In the genomic region with DNA sequence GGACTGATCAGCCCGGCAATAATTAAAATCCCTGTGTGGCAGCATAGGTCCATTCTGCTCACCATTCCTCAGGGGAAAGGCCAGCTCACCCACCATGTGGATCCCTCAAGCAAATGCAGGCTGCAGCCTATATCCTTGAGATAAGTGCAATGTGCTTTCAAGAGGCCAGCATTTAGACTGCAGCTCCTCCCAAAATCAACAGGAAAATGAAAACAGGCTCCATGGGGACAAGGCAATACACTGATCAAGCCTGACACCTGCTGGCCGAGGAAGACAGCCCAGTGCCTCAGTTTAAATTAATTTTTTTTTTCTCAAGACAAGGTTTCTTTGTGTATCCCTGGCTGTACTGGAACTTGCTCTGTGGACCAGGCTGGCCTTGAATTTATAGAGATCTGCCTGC, we compare ENCODE assay signal across 8 mouse cellular contexts. TPM values are rescaled to one million over a fixed set of nuclear protein-coding genes. Genes with fewer than 3 reads are reported as not detected.
DNase-seq lines count a peak whose midpoint lies in the region.

No protein-coding gene starts in this region.

- intact Hi-C loops in gastrocnemius, postnatal 14 days (cut with DNase I; ENCODE audit: low total_unique reads), result no loop called here
- intact Hi-C loops in heart, postnatal 10 days (cut with DNase I), result loop anchor here (5.0 kb wide), 1 partner anchor 86 kb away; no protein-coding TSS in a partner anchor
- intact Hi-C loops in left cerebral cortex, postnatal 14 days (cut with DNase I), result no loop called here

- peak; percentile 6 for DNase-seq in gastrocnemius, adult 18-20 months (ENCODE audit: low spot score)
- DNase-seq in gastrocnemius, postnatal 14 days, result no peak
- DNase-seq in CD4-positive helper T cell, adult 2 months (ENCODE audit: low read depth, low spot score), result peak; percentile 57
- peak; percentile 71 for DNase-seq in brain, adult 2 months (ENCODE audit: low read depth, low spot score)
- DNase-seq in heart, postnatal 10 days, result peak; percentile 46 to 72
- peak; percentile 40 to 45 for DNase-seq in left cerebral cortex, postnatal 14 days (ENCODE audit: low spot score in 2 of 2)
- DNase-seq in naive thymus-derived CD4-positive, alpha-beta T cell, adult 2 months (ENCODE audit: low read depth), result peak; percentile 59
- no peak for DNase-seq in yolk sac, embryonic 10.5 days (ENCODE audit: low spot score)

RNA-seq across cellular contexts. Expression of a gene that starts 24.9 kb away (rescaled TPM):
- total RNA-seq in gastrocnemius, adult 18-20 months (2021), result 10 to 100 TPM; 11.3 to 12.5 TPM
- 10 to 100 TPM in 1 of 2 experiments, 1 to 10 TPM in 1; 8.8 to 13.0 TPM for total RNA-seq in gastrocnemius, postnatal 14 days (2021)
- 10 to 100 TPM; 12.2 to 13.8 TPM for total RNA-seq in heart, postnatal 10 days (2021)
- 10 to 100 TPM; 17.4 to 17.5 TPM for total RNA-seq in left cerebral cortex, postnatal 14 days (2021)

RNA-seq across cellular contexts. Expression of a gene that starts 28.9 kb away (rescaled TPM):
- total RNA-seq in gastrocnemius, adult 18-20 months (2021), result 1 to 10 TPM; 6.9 to 8.9 TPM
- total RNA-seq in gastrocnemius, postnatal 14 days (2021), result 1 to 10 TPM; 7.1 to 8.0 TPM
- total RNA-seq in heart, postnatal 10 days (2021), result 10 to 100 TPM; 17.1 to 17.4 TPM
- total RNA-seq in left cerebral cortex, postnatal 14 days (2021), result 10 to 100 TPM; 22.9 to 23.5 TPM

Comparison
In these comparisons a context has a peak if more than half of its experiments do, and no peak if none do; other contexts are left out.
1. DNase-seq: peak in gastrocnemius, adult 18-20 months (single experiment), CD4-positive helper T cell, adult 2 months (single experiment), brain, adult 2 months (single experiment), heart, postnatal 10 days (2 of 2), left cerebral cortex, postnatal 14 days (2 of 2) and naive thymus-derived CD4-positive, alpha-beta T cell, adult 2 months (single experiment); none in gastrocnemius, postnatal 14 days (single experiment) and yolk sac, embryonic 10.5 days (single experiment).